Mouse (Mus musculus) CD4-positive helper T cell, adult 2 months (primary cell): Measurements from ENCODE around the gene Nol12.

Experiments
- DNase-seq: peaks from one replicate; pipeline ENCODE4 v3.0.0-alpha.2; 2012; ENCODE audit warnings: low read depth, missing footprints, low spot score

Gene Nol12

DNA sequence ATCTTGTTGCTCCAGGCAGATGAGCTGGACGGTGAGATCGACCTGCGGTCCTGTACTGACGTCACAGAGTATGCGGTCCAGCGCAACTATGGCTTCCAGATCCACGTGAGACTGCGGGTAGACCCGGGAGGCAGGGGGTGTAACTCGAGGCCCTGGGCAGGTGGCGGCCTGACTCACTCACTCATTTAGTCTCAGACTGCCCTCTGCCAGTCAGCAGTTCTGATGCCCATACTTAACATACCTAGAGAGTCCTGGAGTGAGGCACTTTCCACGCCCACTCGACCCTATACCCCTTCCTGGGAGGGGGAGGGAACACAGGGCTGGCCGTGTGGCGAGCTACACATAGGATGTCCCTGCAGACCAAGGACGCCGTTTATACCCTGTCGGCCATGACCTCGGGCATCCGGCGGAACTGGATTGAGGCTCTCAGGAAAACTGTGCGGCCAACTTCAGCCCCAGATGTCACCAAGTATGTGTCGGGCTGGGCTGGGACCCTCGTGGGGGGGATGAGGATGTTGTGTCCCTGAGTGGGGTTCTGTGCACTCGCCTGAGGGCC lies 56.3 kb downstream of the Nol12 start:
- DNase-seq, result no peak

DNA sequence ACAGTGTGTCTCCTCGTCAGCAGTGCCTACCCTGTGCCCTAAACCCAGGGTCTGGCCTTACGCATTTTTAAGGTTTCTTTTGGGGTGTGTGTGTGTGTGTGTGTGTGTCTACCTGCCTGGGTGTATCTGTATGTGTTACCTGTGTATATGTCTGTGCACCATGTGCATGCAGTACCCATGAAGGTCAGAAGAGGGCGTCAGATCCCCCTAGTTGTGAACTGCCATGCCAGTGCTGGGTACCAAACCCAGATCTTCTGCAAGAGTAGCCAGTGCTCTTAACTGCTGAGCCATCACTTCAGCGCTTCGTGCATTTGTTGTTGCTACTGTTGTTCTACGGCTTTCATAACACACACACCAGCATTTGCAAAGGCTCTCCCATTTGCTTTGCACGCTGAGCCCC lies 57.5 kb downstream of the Nol12 start:
- DNase-seq, result no peak

DNA sequence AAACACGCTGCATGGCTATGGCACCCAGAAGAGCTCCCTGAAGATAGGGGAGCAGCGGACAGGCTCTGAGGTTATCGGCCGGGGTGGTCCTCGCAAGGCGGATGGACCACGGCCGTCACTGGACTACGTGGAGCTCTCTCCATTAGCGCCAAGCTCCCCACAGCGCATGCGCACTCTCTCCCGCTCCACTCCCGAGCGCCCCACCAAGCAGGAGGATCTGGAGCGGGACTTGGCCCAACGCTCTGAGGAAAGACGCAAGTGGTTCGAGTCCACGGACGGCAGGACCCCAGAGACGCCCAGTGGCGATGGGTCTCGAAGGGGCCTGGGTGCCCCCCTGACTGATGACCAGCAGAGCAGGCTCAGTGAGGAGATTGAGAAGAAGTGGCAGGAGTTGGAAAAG lies 58.2 kb downstream of the Nol12 start:
- no peak for DNase-seq
